Mouse (Mus musculus): ENCODE measurements around the gene Gcm1.

Gcm1 gene

GRCm38 (mm10) chr9:78051677-78052076 is at the start of gene Gcm1:
Gcm1 (plus strand) TSS chr9:78051924.
- no peak for DNase-seq (ENCODE audit: low read depth in 1 of 2, low spot score in 2 of 2)

- no peak for DNase-seq (ENCODE audit: low read depth in 1 of 2, low spot score in 2 of 2)
Observed at GRCm38 (mm10) chr9:78003278-78003677, 48.4 kb upstream of the Gcm1 start.

GRCm38 (mm10) chr9:78005481-78005880 is 46.2 kb upstream of the Gcm1 start:
- DNase-seq (ENCODE audit: low read depth in 1 of 2, low spot score in 2 of 2): peak in 1 of 2 experiments; percentile 26

- DNase-seq (ENCODE audit: low read depth in 1 of 2, low spot score in 2 of 2): peak; percentile 9 to 52
Observed at GRCm38 (mm10) chr9:78006209-78007001, 45.3 kb upstream of the Gcm1 start.

GRCm38 (mm10) chr9:78009382-78009781 is 42.3 kb upstream of the Gcm1 start:
- no peak for DNase-seq (ENCODE audit: low read depth in 1 of 2, low spot score in 2 of 2)

- DNase-seq (ENCODE audit: low read depth in 1 of 2, low spot score in 2 of 2): no peak
Observed at GRCm38 (mm10) chr9:78010187-78010586, 41.5 kb upstream of the Gcm1 start.

DNA sequence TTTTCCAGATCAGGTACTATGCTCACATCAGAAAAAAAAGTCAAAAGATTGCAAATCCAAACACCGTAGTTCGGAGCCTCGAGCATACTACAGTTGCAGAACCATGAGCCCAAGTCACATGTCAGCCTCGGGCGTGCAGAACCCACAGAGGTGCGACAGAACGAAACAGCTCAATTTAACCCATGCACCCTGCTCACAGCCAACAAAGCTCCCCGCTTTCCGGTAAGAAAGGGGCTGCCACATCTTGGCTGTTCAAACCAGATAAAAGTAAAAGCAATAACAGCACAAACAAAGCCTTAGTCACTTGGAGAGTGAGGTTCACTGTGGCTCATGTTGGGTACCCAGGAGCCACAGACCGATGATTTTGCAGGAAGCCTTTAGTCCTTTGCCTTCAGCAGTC is 41.0 kb upstream of the Gcm1 start:
- no peak for DNase-seq (ENCODE audit: low read depth in 1 of 2, low spot score in 2 of 2)

DNA sequence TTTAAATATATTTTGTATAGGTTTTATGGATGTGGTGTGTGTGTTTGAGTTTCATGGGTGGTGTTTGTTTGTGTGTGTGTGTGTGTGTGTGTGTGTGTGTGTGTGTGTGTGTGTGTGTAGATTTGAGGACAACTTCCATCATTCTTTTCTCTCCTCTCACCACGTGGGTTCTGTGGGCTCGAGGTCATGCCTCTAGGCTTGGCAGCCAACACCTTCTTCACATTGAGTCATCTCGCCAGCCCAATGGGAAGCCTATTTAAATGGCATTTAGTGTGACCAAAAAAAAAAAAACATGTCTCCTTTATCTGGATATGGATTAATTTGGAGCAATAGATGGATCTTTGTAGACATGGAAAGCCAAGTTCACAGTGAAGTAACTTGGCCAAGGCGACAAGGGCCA is 39.7 kb upstream of the Gcm1 start:
- DNase-seq (ENCODE audit: low read depth in 1 of 2, low spot score in 2 of 2): no peak

DNA sequence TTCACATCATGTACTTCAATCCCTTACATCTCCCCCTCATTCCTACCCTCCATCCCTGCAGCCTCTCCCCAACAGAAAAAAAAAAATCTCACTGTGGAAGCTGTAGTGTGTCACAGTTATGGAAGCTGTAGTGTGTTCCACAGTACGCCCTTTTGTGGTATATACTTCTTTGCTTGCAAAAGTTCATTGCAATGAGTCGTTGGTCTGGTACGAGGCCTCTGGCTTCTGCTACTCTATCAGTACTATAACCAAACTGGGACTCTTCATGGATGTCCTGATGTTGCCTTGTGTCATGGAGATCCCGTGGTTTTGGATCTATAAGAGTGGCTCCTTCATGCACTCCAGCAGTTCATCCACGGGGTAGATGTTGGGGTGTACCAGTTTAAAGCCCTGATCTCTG is 39.0 kb upstream of the Gcm1 start:
- no peak for DNase-seq (ENCODE audit: low read depth in 1 of 2, low spot score in 2 of 2)

DNA sequence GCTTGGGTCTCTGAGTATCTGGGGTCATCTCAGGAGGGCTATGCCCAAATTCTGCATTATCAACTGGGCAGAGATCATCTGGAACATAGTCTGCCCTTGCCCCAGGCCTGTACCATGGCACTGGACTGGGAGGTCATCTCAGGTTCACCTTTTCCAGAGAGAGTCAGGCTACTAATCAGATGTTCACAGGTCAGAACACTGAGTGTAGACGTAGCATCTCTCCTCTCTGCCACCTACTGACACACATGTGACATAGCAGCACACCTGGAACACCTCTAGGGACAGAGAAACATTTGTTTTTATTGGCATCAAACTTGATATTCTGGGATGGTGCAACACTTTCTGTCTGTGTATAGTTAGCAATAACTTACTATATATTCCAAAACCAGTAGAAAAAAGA is 37.9 kb upstream of the Gcm1 start:
- no peak for DNase-seq (ENCODE audit: low read depth in 1 of 2, low spot score in 2 of 2)

DNA sequence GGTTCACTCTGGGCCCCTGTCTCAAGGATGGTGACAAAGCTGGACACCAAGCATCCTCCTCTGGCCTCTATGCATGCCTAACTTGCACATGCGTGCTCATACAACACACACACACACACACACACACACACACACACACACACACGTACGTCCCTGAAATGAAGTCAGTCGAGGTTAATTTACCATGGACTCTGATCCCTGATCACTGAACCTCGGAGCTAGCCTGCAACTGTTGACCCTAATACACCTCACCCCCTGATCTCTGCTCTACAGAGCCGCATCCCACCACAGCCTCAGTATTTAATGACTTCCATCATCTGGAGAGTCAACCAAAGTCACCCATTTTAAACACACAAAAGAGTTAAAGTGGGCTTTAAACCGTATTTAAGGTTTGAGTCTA is 35.9 kb upstream of the Gcm1 start:
- DNase-seq (ENCODE audit: low read depth in 1 of 2, low spot score in 2 of 2): no peak

GRCm38 (mm10) chr9:78016288-78016687 is 35.4 kb upstream of the Gcm1 start:
- DNase-seq (ENCODE audit: low read depth in 1 of 2, low spot score in 2 of 2): no peak

DNA sequence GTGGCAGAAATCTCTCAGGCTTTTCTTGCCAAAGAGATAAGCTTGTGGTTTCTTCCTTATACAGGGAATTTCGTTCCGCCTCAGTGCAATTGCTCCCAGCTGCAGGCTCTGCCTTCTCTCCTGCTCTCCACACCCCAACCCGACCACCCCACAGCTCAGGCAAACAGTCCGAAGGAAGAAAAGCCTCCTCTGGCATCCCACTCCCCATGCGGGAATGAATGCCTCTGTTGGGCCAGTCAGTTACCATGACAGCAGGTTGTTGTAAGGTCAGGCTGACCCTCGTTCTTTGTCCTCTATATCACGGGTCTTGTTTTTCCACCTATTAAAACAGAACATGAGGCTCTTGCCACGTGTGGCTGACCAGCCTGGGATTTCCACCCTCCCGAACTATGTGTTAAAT is 30.5 kb upstream of the Gcm1 start:
- no peak for DNase-seq (ENCODE audit: low read depth in 1 of 2, low spot score in 2 of 2)

DNA sequence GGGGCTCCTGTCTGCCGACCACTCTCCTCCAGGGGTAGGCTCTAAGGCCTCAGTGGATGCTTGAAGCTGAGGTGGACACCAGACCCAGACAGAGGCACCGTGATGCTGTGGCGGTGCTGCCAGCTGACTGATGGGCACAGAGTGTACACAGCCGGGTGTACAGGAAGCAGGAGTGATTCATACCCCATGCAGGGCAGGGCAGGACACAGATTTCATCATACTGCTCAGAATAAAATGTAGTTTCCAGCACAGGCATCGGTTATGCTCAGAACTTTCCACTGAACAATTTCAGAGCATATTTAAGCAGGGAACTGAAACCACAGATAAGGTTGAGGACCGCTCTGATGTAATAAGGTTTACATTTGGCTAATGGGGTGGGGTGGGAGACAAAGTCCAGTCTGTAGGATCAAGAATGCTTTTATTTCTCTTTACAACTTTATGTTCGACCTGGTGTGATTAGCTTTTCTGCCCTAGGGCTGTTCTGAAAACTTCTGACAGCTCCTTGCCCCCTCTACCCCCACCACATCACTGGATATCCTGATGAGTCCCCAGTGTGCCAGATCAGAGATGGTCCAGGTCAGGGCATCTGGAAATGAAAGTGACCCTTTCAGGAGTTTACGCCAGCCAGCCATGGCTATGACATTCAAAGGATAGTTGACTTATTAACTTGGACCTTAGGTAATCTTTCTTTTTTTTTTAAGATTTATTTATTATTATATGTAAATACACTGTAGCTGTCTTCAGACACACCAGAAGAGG is 29.4 kb upstream of the Gcm1 start:
- peak; percentile 69 to 70 for DNase-seq (ENCODE audit: low read depth in 1 of 2, low spot score in 2 of 2)

GRCm38 (mm10) chr9:78024823-78025222 is 26.9 kb upstream of the Gcm1 start:
- no peak for DNase-seq (ENCODE audit: low read depth in 1 of 2, low spot score in 2 of 2)

DNA sequence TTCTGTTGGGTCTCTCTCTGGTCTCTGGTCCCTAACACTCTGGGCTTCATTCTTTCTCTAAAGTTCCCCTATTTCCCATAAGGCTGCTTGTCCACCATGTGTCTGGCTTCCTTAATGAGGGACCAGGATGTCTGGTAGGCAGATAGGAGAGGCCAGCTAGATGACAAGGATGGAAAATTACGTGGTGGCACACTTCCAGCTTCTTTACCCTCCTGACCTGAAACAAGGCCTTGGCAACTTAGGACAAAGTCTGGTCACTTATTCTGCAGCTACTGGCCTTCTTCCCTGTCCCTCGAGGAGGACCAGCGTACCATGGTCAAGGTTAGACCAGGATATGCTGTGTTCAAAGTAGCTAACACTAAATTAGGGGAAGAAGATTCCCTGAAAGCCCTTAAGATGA is 24.6 kb upstream of the Gcm1 start:
- no peak for DNase-seq (ENCODE audit: low read depth in 1 of 2, low spot score in 2 of 2)

- no peak for DNase-seq (ENCODE audit: low read depth in 1 of 2, low spot score in 2 of 2)
Observed at GRCm38 (mm10) chr9:78030835-78031456, 20.8 kb upstream of the Gcm1 start.

DNA sequence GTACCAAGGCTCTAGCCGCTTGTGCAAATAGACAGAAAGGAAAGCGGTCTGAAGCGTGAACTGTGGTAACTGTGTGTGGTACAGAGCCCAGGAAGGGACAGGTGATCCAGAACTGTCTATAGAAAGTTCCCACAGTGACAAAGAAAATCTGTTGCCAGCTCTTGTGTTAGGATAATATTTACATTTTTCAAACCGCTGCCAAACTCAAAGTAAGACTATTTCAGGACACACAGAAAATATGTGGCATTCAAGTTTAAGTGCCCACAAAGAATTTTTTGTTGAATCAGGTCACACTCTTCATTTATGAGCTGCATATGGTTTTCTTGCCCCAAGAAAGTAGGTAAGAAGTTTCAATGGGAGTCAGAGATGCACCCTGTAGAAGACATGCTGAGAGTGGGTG is 18.8 kb upstream of the Gcm1 start:
- no peak for DNase-seq (ENCODE audit: low read depth in 1 of 2, low spot score in 2 of 2)

GRCm38 (mm10) chr9:78035296-78035695 is 16.4 kb upstream of the Gcm1 start:
- no peak for DNase-seq (ENCODE audit: low read depth in 1 of 2, low spot score in 2 of 2)

GRCm38 (mm10) chr9:78035831-78036230 is 15.9 kb upstream of the Gcm1 start:
- no peak for DNase-seq (ENCODE audit: low read depth in 1 of 2, low spot score in 2 of 2)

DNA sequence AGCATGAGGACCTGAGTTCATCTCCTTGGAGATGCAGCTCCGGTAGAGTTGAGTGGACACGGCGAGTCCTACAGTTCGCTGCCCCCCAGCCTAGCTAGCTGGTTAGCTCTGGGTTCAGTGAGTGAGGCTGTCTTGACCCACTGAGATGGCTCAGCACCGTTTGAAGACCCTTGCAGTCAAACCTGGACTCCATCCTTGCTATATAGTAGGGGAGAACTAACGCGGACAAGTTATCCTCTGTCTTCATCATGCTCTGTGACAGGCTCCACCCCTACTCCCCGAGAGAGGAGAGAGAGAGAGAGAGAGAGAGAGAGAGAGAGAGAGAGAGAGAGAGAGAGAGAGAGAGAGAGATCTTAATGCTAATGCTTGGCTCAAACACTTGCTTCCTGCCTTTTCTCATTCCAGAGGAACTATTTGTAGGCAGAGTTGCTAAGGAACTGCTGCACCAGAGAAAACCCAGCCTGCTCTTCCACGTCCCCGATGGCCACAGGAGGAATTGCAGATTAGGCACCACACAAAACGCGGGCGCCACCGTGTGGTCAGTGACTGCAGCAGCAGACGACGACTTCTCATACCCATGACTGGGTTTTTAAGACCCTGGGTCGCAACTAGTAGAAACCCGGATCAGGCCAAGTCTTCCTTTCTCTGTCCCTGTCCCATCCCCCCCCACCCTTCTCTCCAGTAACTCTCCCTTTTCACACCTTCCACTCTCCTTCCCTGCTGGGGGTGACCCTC is 12.8 kb upstream of the Gcm1 start:
- DNase-seq (ENCODE audit: low read depth in 1 of 2, low spot score in 2 of 2): peak; percentile 50 to 69

Data from monocyte, adult 2 months (primary cell).